Mouse (Mus musculus): ENCODE data around the gene Gm28041.

DNA sequence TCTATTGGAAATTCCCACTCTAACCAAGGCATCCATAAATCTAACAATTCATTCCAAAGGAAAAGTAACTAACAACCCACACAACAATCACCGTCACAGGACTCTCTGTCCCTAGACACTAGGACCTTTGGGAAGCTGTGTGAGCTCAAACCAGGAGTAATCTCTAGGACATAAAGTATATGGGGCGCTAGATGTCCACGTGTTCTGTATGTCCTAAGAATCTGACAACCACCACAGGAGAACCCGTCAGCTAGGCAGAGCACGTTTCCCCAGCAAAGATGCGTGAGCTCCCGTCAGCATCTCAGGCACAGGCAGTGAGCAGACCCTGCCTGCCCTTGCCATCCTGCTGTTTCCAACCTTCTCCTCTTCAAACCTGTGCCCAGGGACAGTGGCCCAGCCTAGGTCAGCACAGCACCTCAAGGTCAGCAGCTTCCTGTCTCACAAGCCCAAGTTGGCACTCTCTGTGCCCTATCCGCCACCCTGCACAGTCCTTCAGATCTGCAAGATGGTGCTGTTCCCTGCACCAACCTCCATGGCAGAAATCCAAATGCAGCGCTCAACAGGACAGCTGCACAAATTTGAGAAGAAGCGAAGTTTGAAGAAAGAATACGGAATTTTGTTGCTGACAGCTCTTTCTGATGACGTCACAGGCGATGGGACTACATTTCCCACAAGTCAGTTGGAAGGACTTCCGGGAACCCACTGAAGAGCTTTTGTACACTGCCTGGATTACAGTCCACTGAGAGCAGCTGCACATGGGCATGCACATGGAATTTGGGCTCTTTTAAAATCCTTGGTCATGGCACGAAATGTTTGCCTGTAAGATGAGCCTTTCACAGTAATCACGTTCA, 69.5 kb downstream of the Gm28041 start, which contains the start of gene Zfp457:
- no peak for TF ChIP-seq CTCF (IDR thresholded peaks at IDR 0.05; ENCODE audit: borderline replicate concordance, extremely low read depth, insufficient read depth, insufficient read length)
- TF ChIP-seq POLR2A (IDR thresholded peaks at IDR 0.05; ENCODE audit: borderline replicate concordance, extremely low read depth, insufficient read depth, insufficient read length, poor library complexity, severe bottlenecking), result peak; percentile 66; the same call in 1 of the 2 replicates
